Mouse (Mus musculus): Measurements from ENCODE around the gene Gm20715. TPM values are rescaled to one million over a fixed set of nuclear protein-coding genes. Genes with fewer than 3 reads are reported as not detected.
"Not testable (repeated sequence)": the region's sequence is repeated elsewhere in the genome, so short reads cannot be mapped to it uniquely, and the experiment has no call there.

The Gm20715 gene
- under 1 TPM; 0.18 to 0.53 (median 0.38) TPM for total RNA-seq (2022)

GRCm38 (mm10) chr7:6410043-6410442 is at the start of gene Gm20715:
TSS of gene Gm20715 (plus strand) at chr7:6410277.
- DNase-seq (ENCODE audit: low spot score in 2 of 2): peak; percentile 51 to 83

- DNase-seq (ENCODE audit: low spot score in 2 of 2): no peak
Measured at GRCm38 (mm10) chr7:6360477-6361060, 49.5 kb upstream of the Gm20715 start.

GRCm38 (mm10) chr7:6361756-6362155 is 48.3 kb upstream of the Gm20715 start:
- no peak for DNase-seq (ENCODE audit: low spot score in 2 of 2)

GRCm38 (mm10) chr7:6362268-6363046 is 47.6 kb upstream of the Gm20715 start:
- DNase-seq (ENCODE audit: low spot score in 2 of 2): peak; percentile 97 to 99

GRCm38 (mm10) chr7:6363047-6363488 is 47.0 kb upstream of the Gm20715 start, which contains the start of gene Zfp78:
TSS of gene Zfp78 (plus strand) at chr7:6363280.
- DNase-seq (ENCODE audit: low spot score in 2 of 2): no peak

- no peak for DNase-seq (ENCODE audit: low spot score in 2 of 2)
Measured at GRCm38 (mm10) chr7:6364761-6365160, 45.3 kb upstream of the Gm20715 start.

- DNase-seq (ENCODE audit: low spot score in 2 of 2): no peak
Measured at GRCm38 (mm10) chr7:6367185-6367584, 42.9 kb upstream of the Gm20715 start.

GRCm38 (mm10) chr7:6368146-6368545 is 41.9 kb upstream of the Gm20715 start:
- DNase-seq (ENCODE audit: low spot score in 2 of 2): not testable (repeated sequence)

- DNase-seq (ENCODE audit: low spot score in 2 of 2): no peak
Measured at GRCm38 (mm10) chr7:6369460-6369859, 40.6 kb upstream of the Gm20715 start.

GRCm38 (mm10) chr7:6372993-6373392 is 37.1 kb upstream of the Gm20715 start:
- DNase-seq (ENCODE audit: low spot score in 2 of 2): no peak

- peak; percentile 58 to 73 for DNase-seq (ENCODE audit: low spot score in 2 of 2)
Measured at GRCm38 (mm10) chr7:6378441-6378840, 31.6 kb upstream of the Gm20715 start.

- no peak for DNase-seq (ENCODE audit: low spot score in 2 of 2)
Measured at GRCm38 (mm10) chr7:6381431-6381830, 28.6 kb upstream of the Gm20715 start.

GRCm38 (mm10) chr7:6383044-6383455 is 27.0 kb upstream of the Gm20715 start, which contains the start of gene Zfp28:
TSS of gene Zfp28 (plus strand) at chr7:6383295.
- peak; percentile 87 for DNase-seq (ENCODE audit: low spot score in 2 of 2)

- DNase-seq (ENCODE audit: low spot score in 2 of 2): no peak
Measured at GRCm38 (mm10) chr7:6384011-6384410, 26.1 kb upstream of the Gm20715 start.

GRCm38 (mm10) chr7:6386995-6387394 is 23.1 kb upstream of the Gm20715 start:
- peak in 1 of 2 experiments; percentile 65 for DNase-seq (ENCODE audit: low spot score in 2 of 2)

- no peak for DNase-seq (ENCODE audit: low spot score in 2 of 2)
Measured at GRCm38 (mm10) chr7:6388971-6389370, 21.1 kb upstream of the Gm20715 start.

- DNase-seq (ENCODE audit: low spot score in 2 of 2): no peak
Measured at GRCm38 (mm10) chr7:6389449-6389848, 20.6 kb upstream of the Gm20715 start.

- DNase-seq (ENCODE audit: low spot score in 2 of 2): peak; percentile 60 to 69
Measured at GRCm38 (mm10) chr7:6397996-6398975, 11.8 kb upstream of the Gm20715 start, which contains the start of gene Smim17. TSS of gene Smim17 (plus strand) at chr7:6398715.

- peak in 1 of 2 experiments; percentile 26 for DNase-seq (ENCODE audit: low spot score in 2 of 2)
Measured at GRCm38 (mm10) chr7:6414626-6415441, 4.8 kb downstream of the Gm20715 start.

- DNase-seq (ENCODE audit: low spot score in 2 of 2): no peak
Measured at GRCm38 (mm10) chr7:6415442-6415787, 5.3 kb downstream of the Gm20715 start.
